Mouse (Mus musculus): Measurements from ENCODE around the gene Fscn3.

GRCm38 (mm10) chr6:28486008-28486407 lies 58.4 kb downstream of the Fscn3 start:
- TF ChIP-seq POLR2A (IDR thresholded peaks at IDR 0.05; ENCODE audit: low read depth, low read length) (no peak), CTCF (IDR thresholded peaks at IDR 0.05; ENCODE audit: extremely low read depth, insufficient read depth, insufficient read length, insufficient replicate concordance) (no peak)

All from spleen, adult 2 months (tissue).